Mouse (Mus musculus) heart, embryonic 16.5 days (tissue): Measurements from ENCODE around the gene Ppp1r12a. TPM values are rescaled to one million over a fixed set of nuclear protein-coding genes. Genes with fewer than 3 reads are reported as not detected.

Experiments
- ATAC-seq: fragments of 200-750 bp; cut with Nextera tagmentation; replicated peaks from 2 replicates; pipeline ENCODE4 v1.8.0; 2017; ENCODE audit warnings: moderate number of reproducible peaks; ENCODE audit not compliant: insufficient read depth, low FRiP score; ENCODE audit errors: extremely low read depth
- H3K27ac ChIP-seq: fragments of 300-500 bp; sonication (generic); 2 replicates; pipeline ENCODE4 v1.5.1; 2014; ENCODE audit warnings: mild to moderate bottlenecking, low read length, control low read depth, moderate library complexity
- H3K27me3 ChIP-seq: fragments of 300-500 bp; sonication (generic); 2 replicates; pipeline ENCODE4 v1.6.1; 2014; ENCODE audit warnings: low read length, mixed read lengths; ENCODE audit not compliant: control insufficient read depth, insufficient read depth
- H3K36me3 ChIP-seq: fragments of 300-500 bp; sonication (generic); 2 replicates; pipeline ENCODE4 v1.6.1; 2014; ENCODE audit not compliant: control insufficient read depth, insufficient read depth
- H3K4me1 ChIP-seq: fragments of 300-500 bp; sonication (generic); 2 replicates; pipeline ENCODE4 v1.6.1; 2014; ENCODE audit warnings: low read length, mixed read lengths; ENCODE audit not compliant: control insufficient read depth, insufficient read depth
- H3K4me2 ChIP-seq: fragments of 300-500 bp; sonication (generic); 2 replicates; pipeline ENCODE4 v1.6.1; 2014; ENCODE audit warnings: low read depth, mild to moderate bottlenecking, control low read depth, low read length
- H3K4me3 ChIP-seq: fragments of 300-500 bp; sonication (generic); 2 replicates; pipeline ENCODE4 v1.5.1; 2014; ENCODE audit warnings: mild to moderate bottlenecking, control low read depth, low read length
- H3K9ac ChIP-seq: fragments of 300-500 bp; sonication (generic); 2 replicates; pipeline ENCODE4 v1.6.1; 2014; ENCODE audit warnings: low read length, control low read depth
- H3K9me3 ChIP-seq: fragments of 300-500 bp; sonication (generic); replicated peaks from 2 replicates; pipeline ENCODE4 v1.6.1; 2016; ENCODE audit warnings: low read length; ENCODE audit not compliant: control insufficient read depth
- WGBS: fragments of 180-500 bp; shearing (Covaris S2); extraction: QIAGEN DNeasy Blood & Tissue Kit; methylation state at CpG from one replicate; pipeline ENCODE4 v1.1.7; 2014; 5-methylcytosine and 5-hydroxymethylcytosine counted together
- polyA plus RNA-seq: library from polyadenylated mRNA; unstranded; fragments of >200 nt; fragmentation: Nextera tagmentation; extraction: Ambion mirVana; gene quantifications from 2 replicates; pipeline ENCODE4 v1.2.1, GENCODE M21; 2015

The Ppp1r12a gene
- polyA plus RNA-seq, 1 experiment from 2014 or later, result 95.4 TPM

GRCm38 (mm10) chr10:108185265-108185664 lies 23.3 kb downstream of the Ppp1r12a start:
- Histone ChIP-seq H3K36me3 (no peaks in the 10 kb centered on the region), H3K27me3 (no peaks in the 10 kb centered on the region), H3K9ac (no peak overlapping the region), H3K4me3 (no peak overlapping the region), H3K4me2 (no peak overlapping the region), H3K27ac (no peak overlapping the region), H3K9me3 (no peaks in the 10 kb centered on the region), H3K4me1 (peaks cover 23% of the 10 kb centered on the region)
- 59% methylated on average over 3 of the region's 3 CpGs for WGBS
- no peak for ATAC-seq

GRCm38 (mm10) chr10:108189303-108189702 lies 27.3 kb downstream of the Ppp1r12a start:
- Histone ChIP-seq H3K9me3 (no peaks in the 10 kb centered on the region), H3K4me3 (no peak overlapping the region), H3K36me3 (no peaks in the 10 kb centered on the region), H3K9ac (no peak overlapping the region), H3K4me2 (no peak overlapping the region), H3K4me1 (peaks cover 27% of the 10 kb centered on the region), H3K27ac (no peak overlapping the region), H3K27me3 (no peaks in the 10 kb centered on the region)
- no peak for ATAC-seq
- WGBS, result 66% methylated on average over 2 of the region's 2 CpGs

- H3K4me3 ChIP-seq, result no peak overlapping the region
- no peak overlapping the region for H3K4me2 ChIP-seq
- H3K4me1 ChIP-seq, result peaks cover 27% of the 10 kb centered on the region
- H3K36me3 ChIP-seq, result no peaks in the 10 kb centered on the region
- H3K27me3 ChIP-seq, result no peaks in the 10 kb centered on the region
- WGBS, result 80% methylated on average over 3 of the region's 3 CpGs
- H3K27ac ChIP-seq, result no peak overlapping the region
- no peak overlapping the region for H3K9ac ChIP-seq
- no peaks in the 10 kb centered on the region for H3K9me3 ChIP-seq
- no peak for ATAC-seq
Observed at GRCm38 (mm10) chr10:108189986-108190385, 28.0 kb downstream of the Ppp1r12a start.

- Histone ChIP-seq H3K4me2 (no peak overlapping the region), H3K9ac (no peak overlapping the region), H3K9me3 (no peaks in the 10 kb centered on the region), H3K4me3 (no peak overlapping the region), H3K36me3 (no peaks in the 10 kb centered on the region), H3K27me3 (no peaks in the 10 kb centered on the region), H3K27ac (no peak overlapping the region), H3K4me1 (peaks cover 21% of the 10 kb centered on the region)
- no peak; the same call in 1 of the 2 replicates for ATAC-seq
Observed at GRCm38 (mm10) chr10:108190626-108191025, 28.6 kb downstream of the Ppp1r12a start.

GRCm38 (mm10) chr10:108191381-108191787 lies 29.4 kb downstream of the Ppp1r12a start:
- H3K9ac ChIP-seq, result peak overlapping the region; percentile 41; the same call in 1 of the 2 replicates
- no peaks in the 10 kb centered on the region for H3K27me3 ChIP-seq
- no peaks in the 10 kb centered on the region for H3K36me3 ChIP-seq
- no peak overlapping the region for H3K4me2 ChIP-seq
- WGBS, result 41% methylated on average over 8 of the region's 8 CpGs
- H3K4me1 ChIP-seq, result peaks cover 20% of the 10 kb centered on the region
- 0 out of 2 replicates have a peak overlapping the region, but pooled peaks have one; percentile 13 for H3K27ac ChIP-seq
- H3K4me3 ChIP-seq, result no peak overlapping the region
- no peaks in the 10 kb centered on the region for H3K9me3 ChIP-seq
- ATAC-seq, result no peak

GRCm38 (mm10) chr10:108192306-108192705 lies 30.3 kb downstream of the Ppp1r12a start:
- Histone ChIP-seq H3K27ac (no peak overlapping the region), H3K4me2 (no peak overlapping the region), H3K36me3 (no peaks in the 10 kb centered on the region), H3K9me3 (no peaks in the 10 kb centered on the region), H3K4me3 (no peak overlapping the region), H3K9ac (no peak overlapping the region), H3K4me1 (peaks cover 20% of the 10 kb centered on the region), H3K27me3 (no peaks in the 10 kb centered on the region)
- 40% methylated on average over 2 of the region's 2 CpGs for WGBS
- no peak for ATAC-seq

- WGBS, result 89% methylated on average over 2 of the region's 2 CpGs
- Histone ChIP-seq H3K36me3 (peaks cover 3% of the 10 kb centered on the region), H3K4me1 (peaks cover 11% of the 10 kb centered on the region), H3K27ac (no peak overlapping the region), H3K27me3 (no peaks in the 10 kb centered on the region), H3K9me3 (no peaks in the 10 kb centered on the region), H3K9ac (no peak overlapping the region), H3K4me2 (no peak overlapping the region), H3K4me3 (no peak overlapping the region)
- no peak for ATAC-seq
Observed at GRCm38 (mm10) chr10:108196124-108196523, 34.1 kb downstream of the Ppp1r12a start.

GRCm38 (mm10) chr10:108197498-108197897 lies 35.5 kb downstream of the Ppp1r12a start:
- no peak overlapping the region for H3K27ac ChIP-seq
- WGBS, result 94% methylated on average over 1 of the region's 1 CpGs
- ATAC-seq, result no peak
- no peaks in the 10 kb centered on the region for H3K9me3 ChIP-seq
- H3K36me3 ChIP-seq, result peaks cover 3% of the 10 kb centered on the region
- H3K4me1 ChIP-seq, result peaks cover 5% of the 10 kb centered on the region; the same call in 1 of the 2 replicates
- H3K4me2 ChIP-seq, result no peak overlapping the region
- H3K27me3 ChIP-seq, result no peaks in the 10 kb centered on the region
- H3K4me3 ChIP-seq, result no peak overlapping the region
- H3K9ac ChIP-seq, result no peak overlapping the region

GRCm38 (mm10) chr10:108198945-108199344 lies 37.0 kb downstream of the Ppp1r12a start:
- H3K4me3 ChIP-seq, result no peak overlapping the region
- H3K27me3 ChIP-seq, result no peaks in the 10 kb centered on the region
- no peak for ATAC-seq
- 0 out of 2 replicates have a peak, but pooled peaks cover 3% of the 10 kb centered on the region for H3K4me1 ChIP-seq
- WGBS, result 94% methylated on average over 2 of the region's 2 CpGs
- peaks cover 3% of the 10 kb centered on the region for H3K36me3 ChIP-seq
- no peak overlapping the region for H3K27ac ChIP-seq
- H3K4me2 ChIP-seq, result no peak overlapping the region
- no peaks in the 10 kb centered on the region for H3K9me3 ChIP-seq
- no peak overlapping the region for H3K9ac ChIP-seq
